Mouse (Mus musculus) thymus, adult 2 months (tissue): ENCODE results near the gene Arhgef19.

Experiments used
- CTCF ChIP-seq: fragments of 200-500 bp; IDR thresholded peaks from 2 replicates; pipeline ENCODE4 v1.5.1; 2012; ENCODE audit warnings: mild to moderate bottlenecking, control low read depth, low read length, moderate library complexity, borderline replicate concordance; ENCODE audit not compliant: control insufficient read depth, poor library complexity, insufficient read depth; ENCODE audit errors: extremely low read depth
- POLR2A ChIP-seq: fragments of 200-500 bp; IDR thresholded peaks from 2 replicates; pipeline ENCODE4 v1.6.1; 2012; ENCODE audit warnings: mild to moderate bottlenecking, low read length, control low read depth, moderate library complexity; ENCODE audit not compliant: control insufficient read depth, poor library complexity, insufficient read depth; ENCODE audit errors: extremely low read depth

GRCm38 (mm10) chr4:141281153-141281552, 41.9 kb downstream of the Arhgef19 start:
- TF ChIP-seq POLR2A (no peak), CTCF (no peak)
